Mouse (Mus musculus) yolk sac, embryonic 10.5 days (tissue): ENCODE measurements at regions not wholly inside any gene's neighbourhood (a gene's known extent, or its start where the extent isn't known, plus 50 kb on each side); places are given as distances from the start of the nearest gene placed in this dataset.

Experiments used
- DNase-seq: peaks from one replicate; pipeline ENCODE4 v3.0.0-alpha.2; 2017; ENCODE audit warnings: low spot score

DNA sequence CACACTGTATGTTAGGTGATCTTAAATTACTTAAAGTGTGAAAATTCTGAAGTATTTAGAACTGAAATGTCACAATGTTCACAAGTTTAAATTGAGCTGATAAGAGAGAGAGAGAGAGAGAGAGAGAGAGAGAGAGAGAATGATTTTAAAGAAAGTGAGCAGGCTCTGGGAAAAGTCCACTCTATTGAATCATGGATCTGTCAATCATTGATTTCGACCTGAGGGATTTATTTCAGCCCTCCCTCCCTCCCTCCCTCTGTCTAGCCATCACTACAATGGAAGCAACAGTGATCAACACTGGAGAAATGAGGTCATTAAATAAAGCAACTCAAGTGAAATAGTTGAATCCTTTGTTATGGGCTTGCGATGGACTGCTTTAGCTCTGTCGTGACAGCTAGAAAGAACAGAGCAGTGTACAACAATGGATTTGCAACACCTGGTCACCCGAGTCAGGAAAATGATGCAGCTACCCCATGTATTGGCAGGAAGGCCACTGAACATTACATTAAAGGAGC lies 52.8 kb upstream of the Arid1b start:
- no peak for DNase-seq

DNA sequence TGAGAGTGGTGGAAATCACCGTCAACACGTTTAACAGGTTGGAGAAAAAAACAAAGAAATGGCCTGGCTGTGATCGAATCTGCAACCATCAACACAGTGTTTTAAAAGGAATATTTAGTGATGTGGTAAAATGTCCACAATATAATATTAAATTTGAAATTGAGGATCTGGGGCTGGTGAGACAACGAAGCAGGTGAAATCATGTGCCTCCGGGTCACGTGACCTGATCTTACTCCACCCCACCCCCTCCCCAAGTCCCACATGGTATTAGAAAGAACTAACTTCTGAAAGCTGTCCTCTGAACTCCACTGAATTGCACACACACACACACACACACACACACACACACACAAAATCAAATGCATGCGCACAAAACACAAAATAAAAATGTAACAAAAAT lies 51.3 kb upstream of the Arid1b start:
- DNase-seq, result no peak
